Mouse (Mus musculus): Measurements from ENCODE around the gene Fap. TPM values are rescaled to one million over a fixed set of nuclear protein-coding genes. Genes with fewer than 3 reads are reported as not detected.
A peak's percentile ranks its signal among the peaks of the same experiment; 100 is the strongest.

Gene Fap
- polyA plus RNA-seq, 1 experiment = 0.27 TPM

GRCm38 (mm10) chr2:62535483-62535882, 38.4 kb downstream of the Fap start:
- H3K36me3 ChIP-seq (ENCODE audit: control insufficient read depth, insufficient read depth, low read length) = no peaks in the 10 kb centered on the region

GRCm38 (mm10) chr2:62531065-62531464, 42.8 kb downstream of the Fap start:
- 25% methylated on average over 1 of the region's 1 CpGs for WGBS
- no peak overlapping the region for H3K4me3 ChIP-seq (ENCODE audit: low read depth, low read length)

More at GRCm38 (mm10) chr2:62535483-62535882, 38.4 kb downstream of the Fap start:
- H3K27me3 ChIP-seq (ENCODE audit: control insufficient read depth, insufficient read depth, low read length) = no peaks in the 10 kb centered on the region
- no peak overlapping the region for H3K4me3 ChIP-seq (ENCODE audit: low read depth, low read length)
- WGBS = 39% methylated on average over 8 of the region's 8 CpGs
- no peak overlapping the region for H3K27ac ChIP-seq (ENCODE audit: insufficient read depth, low read depth, low read length)
- H3K4me1 ChIP-seq (ENCODE audit: control insufficient read depth, insufficient read depth, insufficient read length, low read length) = peaks cover 2% of the 10 kb centered on the region; the same call in 1 of the 2 replicates
- TF ChIP-seq CTCF (IDR thresholded peaks at IDR 0.05; ENCODE audit: extremely low read depth, insufficient read length, insufficient replicate concordance, low read depth, low read length) (no peak), POLR2A (IDR thresholded peaks at IDR 0.05; ENCODE audit: low read depth, low read length) (no peak)

GRCm38 (mm10) chr2:62526399-62526798, 47.5 kb downstream of the Fap start:
- TF ChIP-seq CTCF (IDR thresholded peaks at IDR 0.05; ENCODE audit: extremely low read depth, insufficient read length, insufficient replicate concordance, low read depth, low read length) = no peak
- no peak for TF ChIP-seq POLR2A (IDR thresholded peaks at IDR 0.05; ENCODE audit: low read depth, low read length)
- no peaks in the 10 kb centered on the region for H3K36me3 ChIP-seq (ENCODE audit: control insufficient read depth, insufficient read depth, low read length)
- no peak overlapping the region for H3K27ac ChIP-seq (ENCODE audit: insufficient read depth, low read depth, low read length)
- no peak overlapping the region for H3K4me3 ChIP-seq (ENCODE audit: low read depth, low read length)
- WGBS = 92% methylated on average over 9 of the region's 9 CpGs
- H3K4me1 ChIP-seq (ENCODE audit: control insufficient read depth, insufficient read depth, insufficient read length, low read length) = no peaks in the 10 kb centered on the region
- no peaks in the 10 kb centered on the region for H3K27me3 ChIP-seq (ENCODE audit: control insufficient read depth, insufficient read depth, low read length)

More at GRCm38 (mm10) chr2:62531065-62531464, 42.8 kb downstream of the Fap start:
- Histone ChIP-seq H3K27ac (ENCODE audit: insufficient read depth, low read depth, low read length) (no peak overlapping the region), H3K36me3 (ENCODE audit: control insufficient read depth, insufficient read depth, low read length) (no peaks in the 10 kb centered on the region), H3K4me1 (ENCODE audit: control insufficient read depth, insufficient read depth, insufficient read length, low read length) (peaks cover 2% of the 10 kb centered on the region; the same call in 1 of the 2 replicates), H3K27me3 (ENCODE audit: control insufficient read depth, insufficient read depth, low read length) (no peaks in the 10 kb centered on the region)
- TF ChIP-seq POLR2A (IDR thresholded peaks at IDR 0.05; ENCODE audit: low read depth, low read length) (no peak), CTCF (IDR thresholded peaks at IDR 0.05; ENCODE audit: extremely low read depth, insufficient read length, insufficient replicate concordance, low read depth, low read length) (no peak)

GRCm38 (mm10) chr2:62517790-62518189, 56.1 kb downstream of the Fap start:
- Histone ChIP-seq H3K36me3 (ENCODE audit: control insufficient read depth, insufficient read depth, low read length) (no peaks in the 10 kb centered on the region), H3K4me3 (ENCODE audit: low read depth, low read length) (no peak overlapping the region), H3K27me3 (ENCODE audit: control insufficient read depth, insufficient read depth, low read length) (no peaks in the 10 kb centered on the region), H3K27ac (ENCODE audit: insufficient read depth, low read depth, low read length) (no peak overlapping the region), H3K4me1 (ENCODE audit: control insufficient read depth, insufficient read depth, insufficient read length, low read length) (no peaks in the 10 kb centered on the region)
- no peak for TF ChIP-seq POLR2A (IDR thresholded peaks at IDR 0.05; ENCODE audit: low read depth, low read length)
- no peak for TF ChIP-seq CTCF (IDR thresholded peaks at IDR 0.05; ENCODE audit: extremely low read depth, insufficient read length, insufficient replicate concordance, low read depth, low read length)
- WGBS = 69% methylated on average over 2 of the region's 2 CpGs

- H3K27me3 ChIP-seq (ENCODE audit: control insufficient read depth, insufficient read depth, low read length) = no peaks in the 10 kb centered on the region
- no peaks in the 10 kb centered on the region for H3K4me1 ChIP-seq (ENCODE audit: control insufficient read depth, insufficient read depth, insufficient read length, low read length)
- H3K4me3 ChIP-seq (ENCODE audit: low read depth, low read length) = no peak overlapping the region
- 81% methylated on average over 6 of the region's 6 CpGs for WGBS
- no peaks in the 10 kb centered on the region for H3K36me3 ChIP-seq (ENCODE audit: control insufficient read depth, insufficient read depth, low read length)
- TF ChIP-seq POLR2A (IDR thresholded peaks at IDR 0.05; ENCODE audit: low read depth, low read length) (no peak), CTCF (IDR thresholded peaks at IDR 0.05; ENCODE audit: extremely low read depth, insufficient read length, insufficient replicate concordance, low read depth, low read length) (no peak)
- no peak overlapping the region for H3K27ac ChIP-seq (ENCODE audit: insufficient read depth, low read depth, low read length)
Measured at GRCm38 (mm10) chr2:62514477-62514876, 59.4 kb downstream of the Fap start.

- 59% methylated on average over 15 of the region's 15 CpGs for WGBS
- H3K4me1 ChIP-seq (ENCODE audit: control insufficient read depth, insufficient read depth, insufficient read length, low read length) = no peaks in the 10 kb centered on the region
Measured at GRCm38 (mm10) chr2:62513477-62513876, 60.4 kb downstream of the Fap start.

GRCm38 (mm10) chr2:62507130-62507529, 66.7 kb downstream of the Fap start:
- no peak for TF ChIP-seq POLR2A (IDR thresholded peaks at IDR 0.05; ENCODE audit: low read depth, low read length)
- TF ChIP-seq CTCF (IDR thresholded peaks at IDR 0.05; ENCODE audit: extremely low read depth, insufficient read length, insufficient replicate concordance, low read depth, low read length) = no peak
- Histone ChIP-seq H3K4me3 (ENCODE audit: low read depth, low read length) (no peak overlapping the region), H3K36me3 (ENCODE audit: control insufficient read depth, insufficient read depth, low read length) (no peaks in the 10 kb centered on the region), H3K27me3 (ENCODE audit: control insufficient read depth, insufficient read depth, low read length) (no peaks in the 10 kb centered on the region), H3K4me1 (ENCODE audit: control insufficient read depth, insufficient read depth, insufficient read length, low read length) (no peaks in the 10 kb centered on the region), H3K27ac (ENCODE audit: insufficient read depth, low read depth, low read length) (no peak overlapping the region)
- 80% methylated on average over 5 of the region's 5 CpGs for WGBS

More at GRCm38 (mm10) chr2:62513477-62513876, 60.4 kb downstream of the Fap start:
- Histone ChIP-seq H3K4me3 (ENCODE audit: low read depth, low read length) (no peak overlapping the region), H3K27me3 (ENCODE audit: control insufficient read depth, insufficient read depth, low read length) (no peaks in the 10 kb centered on the region), H3K27ac (ENCODE audit: insufficient read depth, low read depth, low read length) (peak overlapping the region; percentile 27; the same call in 1 of the 2 replicates), H3K36me3 (ENCODE audit: control insufficient read depth, insufficient read depth, low read length) (no peaks in the 10 kb centered on the region)
- TF ChIP-seq CTCF (IDR thresholded peaks at IDR 0.05; ENCODE audit: extremely low read depth, insufficient read length, insufficient replicate concordance, low read depth, low read length) (no peak), POLR2A (IDR thresholded peaks at IDR 0.05; ENCODE audit: low read depth, low read length) (no peak)
